Mouse (Mus musculus) testis, adult 2 months (tissue): ENCODE results near the gene Dgki.

Experiments
- CTCF ChIP-seq: fragments of 200-500 bp; IDR thresholded peaks from 2 replicates; pipeline ENCODE4 v1.5.1; 2012; ENCODE audit warnings: low read depth, mild to moderate bottlenecking, inconsistent platforms, low read length, moderate library complexity; ENCODE audit not compliant: control insufficient read depth, insufficient read depth, insufficient replicate concordance
- POLR2A ChIP-seq: fragments of 200-500 bp; IDR thresholded peaks from 2 replicates; pipeline ENCODE4 v1.6.1; 2012; ENCODE audit warnings: low read depth, mild to moderate bottlenecking, inconsistent platforms, low read length, moderate library complexity; ENCODE audit not compliant: control insufficient read depth

- TF ChIP-seq POLR2A, result no peak
- no peak for TF ChIP-seq CTCF
These were observed 156.8 kb downstream of the Dgki start for GRCm38 (mm10) chr6:37142991-37143866.
